Mouse (Mus musculus): Measurements from ENCODE around the gene Tsga10ip. TPM values are rescaled to one million over a fixed set of nuclear protein-coding genes. Genes with fewer than 3 reads are reported as not detected.

Gene Tsga10ip
- polyA plus RNA-seq (2015; fragmentation: Nextera tagmentation; extraction: Ambion mirVana), result not detected in 2 replicates

- Histone ChIP-seq H3K9me3 (ENCODE audit: control insufficient read depth, low read length) (no peaks in the 10 kb centered on the region), H3K36me3 (ENCODE audit: control insufficient read depth, insufficient read depth) (no peaks in the 10 kb centered on the region), H3K27ac (ENCODE audit: low read length) (no peak within 1 kb of the TSS), H3K9ac (replicated peaks; ENCODE audit: low read depth, low read length) (no peak within 1 kb of the TSS), H3K27me3 (replicated peaks; ENCODE audit: control insufficient read depth, insufficient read depth, low read length) (no peaks in the 10 kb centered on the region), H3K4me2 (ENCODE audit: low read length) (no peak within 1 kb of the TSS), H3K4me3 (replicated peaks; ENCODE audit: low read length) (no peak within 1 kb of the TSS), H3K4me1 (replicated peaks; ENCODE audit: control insufficient read depth, insufficient read depth, low read length) (peaks cover 5% of the 10 kb centered on the region)
- WGBS, result 70% methylated on average over 8 of the region's 8 CpGs
- no peak for ATAC-seq
These were observed at the start of gene Tsga10ip for GRCm38 (mm10) chr19:5402293-5402692. Gene Tsga10ip, minus strand, starts transcription at chr19:5402526.

DNA sequence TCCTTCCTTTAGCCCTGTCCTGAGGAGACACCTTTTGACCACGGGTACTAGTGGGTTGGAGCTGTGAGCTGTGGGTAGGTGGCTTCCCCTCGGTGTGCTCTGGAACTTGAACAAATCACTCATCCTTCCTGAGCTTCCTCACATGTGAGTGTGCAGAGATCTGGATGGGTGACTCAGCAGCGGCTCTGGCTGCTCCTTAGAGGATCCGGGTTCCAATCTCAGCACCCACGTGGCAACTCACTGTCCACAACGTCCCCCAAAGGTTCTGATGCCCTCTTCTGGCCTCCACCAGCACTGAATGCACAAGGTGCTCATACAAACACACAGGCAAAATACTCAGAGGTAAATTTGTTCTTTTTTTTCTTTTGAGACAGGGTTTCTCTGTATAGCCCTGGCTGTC is 49.4 kb upstream of the Tsga10ip start:
- H3K4me1 ChIP-seq (replicated peaks; ENCODE audit: control insufficient read depth, insufficient read depth, low read length), result peaks cover 37% of the 10 kb centered on the region
- H3K36me3 ChIP-seq (ENCODE audit: control insufficient read depth, insufficient read depth), result 0 out of 2 replicates have a peak, but pooled peaks cover 2% of the 10 kb centered on the region
- no peak overlapping the region for H3K9ac ChIP-seq (replicated peaks; ENCODE audit: low read depth, low read length)
- no peaks in the 10 kb centered on the region for H3K9me3 ChIP-seq (ENCODE audit: control insufficient read depth, low read length)
- 83% methylated on average over 6 of the region's 6 CpGs for WGBS
- no peak overlapping the region for H3K4me2 ChIP-seq (ENCODE audit: low read length)
- no peak for ATAC-seq
- H3K27me3 ChIP-seq (replicated peaks; ENCODE audit: control insufficient read depth, insufficient read depth, low read length), result peaks cover 33% of the 10 kb centered on the region
- H3K27ac ChIP-seq (ENCODE audit: low read length), result no peak overlapping the region
- no peak overlapping the region for H3K4me3 ChIP-seq (replicated peaks; ENCODE audit: low read length)

DNA sequence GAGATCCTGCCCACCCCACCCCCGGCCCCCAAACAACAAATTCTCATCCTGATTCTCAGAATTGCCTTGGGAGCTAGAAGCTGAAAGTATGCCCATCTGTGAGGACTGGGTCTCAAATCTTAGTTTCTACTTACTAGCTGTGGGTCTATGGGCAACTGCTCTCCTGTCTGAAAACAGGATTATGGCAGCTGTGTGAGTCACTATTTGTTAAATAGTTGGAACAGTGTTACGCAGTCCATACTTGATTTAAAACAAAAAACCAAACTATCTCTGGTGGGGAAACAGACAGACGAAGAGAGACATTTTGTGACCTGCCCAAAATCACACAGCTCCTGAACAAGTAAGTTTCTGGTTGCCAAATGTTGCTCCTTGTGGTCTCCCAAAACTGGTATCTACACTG is 47.3 kb upstream of the Tsga10ip start:
- no peak overlapping the region for H3K9ac ChIP-seq (replicated peaks; ENCODE audit: low read depth, low read length)
- H3K4me1 ChIP-seq (replicated peaks; ENCODE audit: control insufficient read depth, insufficient read depth, low read length), result peaks cover 17% of the 10 kb centered on the region
- H3K4me2 ChIP-seq (ENCODE audit: low read length), result no peak overlapping the region
- H3K27me3 ChIP-seq (replicated peaks; ENCODE audit: control insufficient read depth, insufficient read depth, low read length), result peaks cover 37% of the 10 kb centered on the region
- H3K27ac ChIP-seq (ENCODE audit: low read length), result no peak overlapping the region
- no peak overlapping the region for H3K4me3 ChIP-seq (replicated peaks; ENCODE audit: low read length)
- 88% methylated on average over 3 of the region's 3 CpGs for WGBS
- H3K9me3 ChIP-seq (ENCODE audit: control insufficient read depth, low read length), result no peaks in the 10 kb centered on the region
- no peak for ATAC-seq
- H3K36me3 ChIP-seq (ENCODE audit: control insufficient read depth, insufficient read depth), result 0 out of 2 replicates have a peak, but pooled peaks cover 2% of the 10 kb centered on the region

DNA sequence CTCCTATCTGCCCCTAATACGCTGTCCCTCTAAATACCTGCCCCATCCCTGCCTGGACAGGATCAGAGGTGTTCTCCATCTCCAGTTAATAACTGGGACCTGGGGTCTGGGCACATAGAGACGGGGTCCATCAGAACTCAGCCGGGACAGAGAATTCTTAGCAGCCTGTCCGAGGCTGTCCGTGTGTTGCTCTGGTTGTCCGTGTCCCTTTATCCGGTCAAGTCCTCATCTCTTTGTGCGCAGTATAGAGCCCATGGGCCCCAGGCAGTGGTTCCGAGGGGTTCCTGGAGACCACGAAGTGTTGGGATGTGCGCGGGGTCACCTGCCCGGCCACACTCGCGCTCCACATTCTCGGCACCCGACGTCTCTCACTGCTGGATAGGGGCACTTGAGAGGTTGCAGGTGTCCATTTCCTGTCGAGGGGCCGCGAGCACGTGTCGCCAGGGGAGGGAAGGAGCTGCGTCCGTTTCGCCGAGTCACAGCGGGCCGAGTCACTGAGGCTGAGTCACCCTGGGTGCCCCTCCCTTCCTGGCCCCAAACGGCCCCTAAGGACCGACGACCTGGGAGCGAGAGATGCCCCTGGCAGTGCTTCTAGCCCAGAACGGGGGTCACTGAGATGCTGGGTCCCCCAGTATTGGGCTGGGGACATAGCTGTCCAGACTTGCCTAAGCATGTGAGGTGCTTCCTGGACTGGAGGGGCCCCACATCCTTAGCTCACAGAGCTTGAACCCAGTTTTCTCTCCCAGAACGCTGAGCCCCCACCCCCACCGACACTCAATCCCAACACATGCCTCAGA is 46.2 kb upstream of the Tsga10ip start:
- peaks cover 39% of the 10 kb centered on the region for H3K27me3 ChIP-seq (replicated peaks; ENCODE audit: control insufficient read depth, insufficient read depth, low read length)
- H3K9me3 ChIP-seq (ENCODE audit: control insufficient read depth, low read length), result no peaks in the 10 kb centered on the region
- no peaks in the 10 kb centered on the region for H3K36me3 ChIP-seq (ENCODE audit: control insufficient read depth, insufficient read depth)
- ATAC-seq, result no peak
- no peak overlapping the region for H3K27ac ChIP-seq (ENCODE audit: low read length)
- H3K4me3 ChIP-seq (replicated peaks; ENCODE audit: low read length), result peak overlapping the region; percentile 59
- peaks cover 16% of the 10 kb centered on the region for H3K4me1 ChIP-seq (replicated peaks; ENCODE audit: control insufficient read depth, insufficient read depth, low read length)
- H3K9ac ChIP-seq (replicated peaks; ENCODE audit: low read depth, low read length), result no peak overlapping the region
- peak overlapping the region; percentile 96 for H3K4me2 ChIP-seq (ENCODE audit: low read length)
- WGBS, result 8% methylated on average over 36 of the region's 36 CpGs

- H3K4me1 ChIP-seq (replicated peaks; ENCODE audit: control insufficient read depth, insufficient read depth, low read length), result peaks cover 16% of the 10 kb centered on the region
- peak; percentile 77 for ATAC-seq
- WGBS, result under 1% methylated on average over 70 of the region's 70 CpGs
- H3K27me3 ChIP-seq (replicated peaks; ENCODE audit: control insufficient read depth, insufficient read depth, low read length), result peaks cover 39% of the 10 kb centered on the region
- H3K9ac ChIP-seq (replicated peaks; ENCODE audit: low read depth, low read length), result peak within 1 kb of the TSS; percentile 47
- peak within 1 kb of the TSS; percentile 59 for H3K4me3 ChIP-seq (replicated peaks; ENCODE audit: low read length)
- H3K9me3 ChIP-seq (ENCODE audit: control insufficient read depth, low read length), result no peaks in the 10 kb centered on the region
- H3K27ac ChIP-seq (ENCODE audit: low read length), result no peak within 1 kb of the TSS
- peak within 1 kb of the TSS; percentile 96 for H3K4me2 ChIP-seq (ENCODE audit: low read length)
- no peaks in the 10 kb centered on the region for H3K36me3 ChIP-seq (ENCODE audit: control insufficient read depth, insufficient read depth)
These were observed 45.4 kb upstream of the Tsga10ip start, which contains the start of gene Fosl1 for GRCm38 (mm10) chr19:5447515-5448353. Gene Fosl1, plus strand, starts transcription at chr19:5447547.

- H3K27me3 ChIP-seq (replicated peaks; ENCODE audit: control insufficient read depth, insufficient read depth, low read length), result peaks cover 39% of the 10 kb centered on the region
- H3K9ac ChIP-seq (replicated peaks; ENCODE audit: low read depth, low read length), result no peak overlapping the region
- H3K4me1 ChIP-seq (replicated peaks; ENCODE audit: control insufficient read depth, insufficient read depth, low read length), result peaks cover 16% of the 10 kb centered on the region
- H3K4me2 ChIP-seq (ENCODE audit: low read length), result no peak overlapping the region
- H3K27ac ChIP-seq (ENCODE audit: low read length), result no peak overlapping the region
- no peak for ATAC-seq
- H3K9me3 ChIP-seq (ENCODE audit: control insufficient read depth, low read length), result no peaks in the 10 kb centered on the region
- H3K36me3 ChIP-seq (ENCODE audit: control insufficient read depth, insufficient read depth), result no peaks in the 10 kb centered on the region
- WGBS, result 87% methylated on average over 5 of the region's 5 CpGs
- H3K4me3 ChIP-seq (replicated peaks; ENCODE audit: low read length), result no peak overlapping the region
These were observed 43.4 kb upstream of the Tsga10ip start for GRCm38 (mm10) chr19:5445747-5446146.

DNA sequence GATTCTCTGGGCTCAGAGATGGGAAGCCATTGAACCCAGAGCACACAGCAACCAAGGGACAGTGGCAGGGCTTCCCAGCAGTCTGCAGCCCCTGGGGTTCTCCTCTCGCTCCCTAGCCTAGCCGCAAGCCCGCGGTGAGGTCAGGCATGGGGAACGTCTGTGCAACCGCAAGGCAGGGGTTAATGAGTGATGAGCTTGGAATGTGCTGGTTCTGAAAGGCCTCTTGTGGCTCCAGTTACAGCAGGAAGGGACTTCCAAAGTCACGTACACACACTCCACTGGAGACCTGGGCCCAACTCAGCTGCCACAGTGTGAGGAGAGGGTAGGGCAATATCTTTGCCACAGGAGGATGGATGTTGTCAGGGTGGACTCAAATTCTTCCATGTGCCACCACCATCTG is 42.6 kb upstream of the Tsga10ip start:
- H3K9ac ChIP-seq (replicated peaks; ENCODE audit: low read depth, low read length), result no peak overlapping the region
- ATAC-seq, result no peak
- H3K4me1 ChIP-seq (replicated peaks; ENCODE audit: control insufficient read depth, insufficient read depth, low read length), result peaks cover 16% of the 10 kb centered on the region
- 46% methylated on average over 7 of the region's 7 CpGs for WGBS
- H3K36me3 ChIP-seq (ENCODE audit: control insufficient read depth, insufficient read depth), result no peaks in the 10 kb centered on the region
- no peak overlapping the region for H3K4me3 ChIP-seq (replicated peaks; ENCODE audit: low read length)
- H3K27ac ChIP-seq (ENCODE audit: low read length), result no peak overlapping the region
- H3K4me2 ChIP-seq (ENCODE audit: low read length), result no peak overlapping the region
- H3K27me3 ChIP-seq (replicated peaks; ENCODE audit: control insufficient read depth, insufficient read depth, low read length), result peaks cover 34% of the 10 kb centered on the region
- peaks cover 3% of the 10 kb centered on the region; the same call in 1 of the 2 replicates for H3K9me3 ChIP-seq (ENCODE audit: control insufficient read depth, low read length)

DNA sequence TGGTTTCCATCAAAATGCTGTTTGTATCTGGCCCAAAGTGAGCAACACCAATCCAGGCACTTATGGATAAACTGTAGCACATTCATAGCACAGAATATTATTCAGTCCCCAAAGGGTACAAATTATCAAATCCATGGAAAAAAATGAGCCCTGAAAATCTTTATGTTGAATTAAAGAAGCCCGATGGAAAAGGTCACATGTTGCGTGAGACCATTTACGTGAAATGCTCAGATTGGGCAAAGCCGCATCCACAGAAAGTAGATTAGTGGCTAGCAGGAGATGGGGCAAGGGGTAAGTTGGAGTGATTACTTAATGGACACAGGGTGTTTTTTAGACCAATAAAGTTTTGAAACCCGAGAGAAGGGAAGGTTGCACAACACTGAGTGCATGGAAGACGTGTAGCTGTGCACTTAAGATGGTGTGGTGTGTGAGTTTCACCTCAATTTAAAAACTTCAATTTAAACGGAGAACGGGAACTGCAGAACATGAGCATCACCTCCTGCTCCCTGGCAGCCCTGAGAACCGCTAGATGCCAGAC is 42.1 kb upstream of the Tsga10ip start:
- H3K27me3 ChIP-seq (replicated peaks; ENCODE audit: control insufficient read depth, insufficient read depth, low read length), result peaks cover 29% of the 10 kb centered on the region
- WGBS, result 66% methylated on average over 9 of the region's 9 CpGs

DNA sequence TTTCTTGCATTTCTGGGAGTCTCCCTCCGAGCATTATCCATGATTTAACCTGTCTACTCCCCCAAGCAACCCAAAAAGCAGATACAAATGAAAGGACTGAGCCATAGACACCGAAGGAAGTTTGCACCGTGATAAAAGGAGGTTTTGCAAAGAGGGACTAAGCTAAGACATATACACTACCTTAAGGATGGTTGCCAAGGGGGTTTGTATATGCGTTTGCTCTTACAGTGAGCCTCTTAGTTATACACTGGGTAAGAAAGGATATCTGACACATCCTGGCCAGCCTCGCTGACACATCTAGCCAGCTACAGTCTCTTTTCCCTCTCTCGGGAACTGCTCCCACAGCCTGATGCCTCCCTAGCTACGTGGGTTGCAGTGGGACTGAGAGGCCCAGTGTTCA is 31.6 kb upstream of the Tsga10ip start:
- Histone ChIP-seq H3K9me3 (ENCODE audit: control insufficient read depth, low read length) (no peaks in the 10 kb centered on the region), H3K4me3 (replicated peaks; ENCODE audit: low read length) (no peak overlapping the region), H3K9ac (replicated peaks; ENCODE audit: low read depth, low read length) (no peak overlapping the region), H3K36me3 (ENCODE audit: control insufficient read depth, insufficient read depth) (no peaks in the 10 kb centered on the region), H3K4me1 (replicated peaks; ENCODE audit: control insufficient read depth, insufficient read depth, low read length) (peaks cover 5% of the 10 kb centered on the region; the same call in 1 of the 2 replicates), H3K27me3 (replicated peaks; ENCODE audit: control insufficient read depth, insufficient read depth, low read length) (no peaks in the 10 kb centered on the region), H3K27ac (ENCODE audit: low read length) (no peak overlapping the region), H3K4me2 (ENCODE audit: low read length) (no peak overlapping the region)
- 66% methylated on average over 7 of the region's 7 CpGs for WGBS
- no peak for ATAC-seq

More for the DNA sequence above, 42.1 kb upstream of the Tsga10ip start:
- Histone ChIP-seq H3K4me2 (ENCODE audit: low read length) (no peak overlapping the region), H3K4me1 (replicated peaks; ENCODE audit: control insufficient read depth, insufficient read depth, low read length) (peaks cover 16% of the 10 kb centered on the region), H3K4me3 (replicated peaks; ENCODE audit: low read length) (no peak overlapping the region), H3K9ac (replicated peaks; ENCODE audit: low read depth, low read length) (no peak overlapping the region), H3K9me3 (ENCODE audit: control insufficient read depth, low read length) (peaks cover 3% of the 10 kb centered on the region; the same call in 1 of the 2 replicates), H3K27ac (ENCODE audit: low read length) (no peak overlapping the region), H3K36me3 (ENCODE audit: control insufficient read depth, insufficient read depth) (no peaks in the 10 kb centered on the region)
- ATAC-seq, result no peak
